Mouse (Mus musculus) retina, postnatal 1 day (tissue): ENCODE data around the gene Bpgm.

Experiments used
- DNase-seq: peaks from one replicate; pipeline ENCODE4 v3.0.0-alpha.2; 2012

Bpgm gene

GRCm38 (mm10) chr6:34533055-34533454, 57.0 kb downstream of the Bpgm start:
- no peak for DNase-seq

- DNase-seq: no peak
Observed at GRCm38 (mm10) chr6:34533896-34534295, 57.9 kb downstream of the Bpgm start.

DNA sequence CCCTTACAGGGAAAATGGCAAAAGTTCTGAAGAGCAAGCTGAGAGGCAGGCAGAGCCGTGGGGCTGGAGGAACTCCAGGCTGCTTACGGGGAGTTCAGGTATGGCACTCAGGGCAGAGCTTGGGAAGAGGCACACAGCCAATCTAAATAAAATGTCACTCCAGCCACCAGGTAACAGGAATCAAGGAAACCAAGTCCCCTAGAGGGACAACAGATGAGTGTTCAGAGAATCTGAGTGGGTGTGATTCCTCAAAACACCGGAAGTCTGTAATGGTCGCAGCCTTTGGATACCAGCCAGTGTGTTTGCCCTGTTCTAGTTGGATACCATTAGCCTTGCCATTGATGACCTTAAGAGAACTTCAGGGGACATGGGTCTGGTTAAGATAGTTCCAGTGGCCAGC, 66.9 kb downstream of the Bpgm start:
- no peak for DNase-seq

DNA sequence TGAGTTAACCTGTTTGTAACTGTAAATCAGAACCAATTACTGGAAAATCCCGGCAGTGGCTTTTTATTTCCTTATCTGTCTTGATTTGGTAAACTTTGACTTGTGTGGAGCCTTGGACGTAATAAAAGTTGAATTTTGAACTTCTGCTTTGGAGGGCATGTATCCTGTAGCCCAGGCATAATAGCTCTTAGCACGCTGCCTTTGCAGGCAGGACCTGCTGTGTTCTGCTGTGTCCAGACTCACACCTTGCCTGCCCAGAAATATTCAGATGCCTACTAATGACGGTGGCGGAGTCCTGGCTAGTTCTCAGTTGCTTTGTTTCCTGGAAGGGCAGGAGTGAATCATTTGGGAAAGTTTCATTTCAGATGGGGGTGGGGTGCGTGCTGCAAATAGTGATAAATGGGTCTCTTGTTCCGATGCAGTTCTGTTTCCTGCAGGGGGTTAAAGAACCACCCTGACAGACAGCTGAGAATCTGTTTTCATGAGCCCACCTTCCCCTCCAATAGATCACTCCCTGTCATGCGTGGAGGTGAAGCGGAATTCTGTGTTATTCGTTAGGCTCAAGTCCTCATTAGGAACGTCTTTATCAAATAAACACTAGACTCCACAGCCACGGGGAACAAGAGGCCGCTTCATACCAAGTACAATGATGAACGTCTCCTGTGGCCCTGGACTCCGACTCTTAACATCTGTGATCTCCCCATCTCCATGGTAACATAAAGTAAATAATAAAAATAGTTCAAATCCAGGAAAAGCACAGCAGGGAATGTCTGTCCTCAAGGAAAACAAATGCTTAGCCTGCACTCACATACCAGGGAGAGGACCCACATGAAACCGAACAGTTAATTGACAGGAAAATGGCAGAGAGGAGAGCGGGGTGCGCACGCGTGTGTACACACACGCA, 67.5 kb downstream of the Bpgm start:
- peak; percentile 53 for DNase-seq

- no peak for DNase-seq
Observed at GRCm38 (mm10) chr6:34544207-34544602, 68.2 kb downstream of the Bpgm start.

GRCm38 (mm10) chr6:34545286-34545685, 69.3 kb downstream of the Bpgm start:
- DNase-seq: peak; percentile 24

- DNase-seq: peak; percentile 12
Observed at GRCm38 (mm10) chr6:34548406-34548990, 72.5 kb downstream of the Bpgm start.

GRCm38 (mm10) chr6:34549017-34549416, 73.0 kb downstream of the Bpgm start:
- DNase-seq: peak; percentile 50

DNA sequence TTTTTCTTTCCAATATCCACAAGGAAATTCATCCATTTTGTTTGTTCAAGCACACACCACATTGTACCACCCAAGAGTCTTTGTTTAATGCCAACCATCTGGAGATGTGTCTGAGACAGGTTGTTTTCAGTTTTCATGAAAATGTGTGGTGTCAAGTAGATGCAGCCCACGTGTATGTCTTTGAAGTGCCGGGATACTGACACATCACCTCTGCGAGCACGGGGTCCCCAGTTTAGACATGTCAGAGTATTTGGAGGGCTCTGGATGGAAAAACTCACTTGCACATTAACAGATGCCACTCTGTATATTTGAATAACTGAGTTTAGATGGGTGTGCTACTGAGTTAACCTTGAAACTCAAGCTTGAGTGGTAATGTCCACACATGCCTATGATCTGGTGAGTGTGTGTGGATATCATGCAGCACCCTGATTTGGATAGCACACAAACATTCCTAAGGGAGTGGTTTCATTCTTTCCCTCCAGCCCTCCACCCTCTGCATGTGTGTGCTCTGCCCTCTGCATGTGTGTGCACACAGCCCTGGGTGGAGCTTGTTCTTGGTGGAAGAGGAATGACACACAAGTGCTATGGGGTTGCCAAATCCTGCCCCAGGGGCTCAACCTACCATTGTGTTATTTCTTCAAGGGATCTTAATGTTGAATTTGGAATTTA, 76.6 kb downstream of the Bpgm start:
- no peak for DNase-seq

DNA sequence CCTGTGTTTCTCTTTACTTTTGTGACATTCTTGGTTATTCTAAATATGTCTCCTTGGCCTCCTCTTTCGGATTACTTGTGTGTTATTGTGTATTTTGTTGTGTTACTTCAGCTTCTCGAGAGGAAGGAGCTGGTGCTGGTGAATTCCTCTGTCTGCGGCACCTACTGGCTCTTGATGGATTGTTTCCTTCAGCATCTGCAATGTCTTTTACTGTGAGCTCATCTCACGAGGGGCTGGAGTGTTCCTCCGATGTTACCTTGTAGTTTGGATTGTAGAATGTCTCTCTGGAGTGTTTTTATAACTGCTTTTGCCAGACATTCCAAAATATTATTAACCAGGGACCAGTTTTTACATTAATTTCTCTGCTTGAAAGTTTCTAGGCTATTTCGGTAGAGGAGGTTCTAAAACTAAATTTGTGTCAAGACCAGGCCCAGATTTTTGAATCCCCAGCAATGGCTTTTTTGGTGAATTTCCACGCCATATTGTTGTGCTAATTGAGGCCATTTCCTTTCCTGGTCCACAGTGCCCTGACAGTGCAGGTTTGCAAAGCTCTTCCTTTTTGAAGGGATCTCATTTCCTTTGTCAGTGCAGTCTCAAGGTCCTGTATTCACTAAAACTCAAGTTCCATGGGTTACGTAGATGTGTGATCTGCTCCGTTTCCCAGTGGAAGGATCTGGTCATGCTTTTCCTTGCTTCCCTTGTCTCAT, 78.4 kb downstream of the Bpgm start:
- no peak for DNase-seq
